Mouse (Mus musculus) gastrocnemius, postnatal 36 days (tissue): ENCODE measurements around the gene Fan1. TPM values are rescaled to one million over a fixed set of nuclear protein-coding genes. Genes with fewer than 3 reads are reported as not detected.
A peak's percentile ranks its signal among the peaks of the same experiment; 100 is the strongest.

Source experiments
- DNase-seq, 2 experiments: peaks; one replicate each; pipeline ENCODE4 v3.0.0; 2022
- intact Hi-C: fragments of 180-260 bp; cut with DNase I; formaldehyde crosslinking; loops from one replicate; pipeline ENCODE4 v1.15.1; 2025
- long read RNA-seq, 2 experiments: library from polyadenylated mRNA; stranded (forward); transcript quantifications; one replicate each; pipeline ENCODE4 v2.0.0; 2021
- total RNA-seq, 2 experiments: library from RNA; stranded (reverse); gene quantifications; 2 replicates each; pipeline ENCODE4 v1.2.3; 2021

Fan1 gene
- 1 to 10 TPM; 5.2 to 6.7 TPM for total RNA-seq
- long read RNA-seq, experiment 1, partial matches to known transcripts = 0 of 1 reads
- long read RNA-seq, experiment 1, other reads (novel, unspliced or antisense) = 1 of 1 reads
- long read RNA-seq, experiment 2 = 0 reads

DNA sequence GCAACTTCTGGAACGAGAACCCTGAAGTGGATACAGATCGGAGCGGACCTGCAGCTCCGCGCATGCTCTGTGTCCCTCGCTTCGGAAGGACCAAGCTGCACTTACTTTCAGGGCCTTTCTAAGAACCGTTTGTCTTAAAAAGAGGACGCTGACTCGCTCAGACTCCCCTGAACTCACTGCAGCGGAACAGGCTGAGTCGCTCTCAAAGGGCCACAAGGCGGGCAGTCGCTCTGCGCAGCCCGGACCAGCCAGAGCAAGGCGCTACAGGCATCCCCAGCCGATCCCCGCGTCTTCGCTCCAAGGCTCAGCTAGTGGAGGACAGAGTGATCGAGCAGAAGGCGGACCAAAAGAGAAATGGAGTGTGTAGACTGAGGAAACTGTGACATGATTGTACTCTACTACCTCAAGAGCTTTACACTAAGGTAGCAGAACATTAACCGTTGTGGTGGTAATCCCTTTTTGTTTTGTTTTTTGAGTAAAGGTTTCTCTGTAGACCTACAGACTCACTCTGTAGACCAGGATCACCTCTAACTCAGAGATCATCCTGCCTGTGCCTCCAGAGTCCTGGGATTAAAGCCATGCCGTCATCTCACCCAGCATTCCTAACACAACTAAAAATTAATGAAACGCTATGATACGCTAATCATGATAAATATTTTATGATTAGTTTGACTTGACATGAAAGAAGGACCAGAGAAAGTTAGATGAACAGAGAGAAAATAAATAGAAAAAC is at the start of gene Fan1:
Gene Fan1, minus strand, starts transcription at position 266 of the 733 bp plus-strand sequence.
- peak; percentile 80 to 89 for DNase-seq
- intact Hi-C loops = loop anchor here (5.0 kb wide), 1 partner anchor 47 kb away; no protein-coding TSS in a partner anchor

DNA sequence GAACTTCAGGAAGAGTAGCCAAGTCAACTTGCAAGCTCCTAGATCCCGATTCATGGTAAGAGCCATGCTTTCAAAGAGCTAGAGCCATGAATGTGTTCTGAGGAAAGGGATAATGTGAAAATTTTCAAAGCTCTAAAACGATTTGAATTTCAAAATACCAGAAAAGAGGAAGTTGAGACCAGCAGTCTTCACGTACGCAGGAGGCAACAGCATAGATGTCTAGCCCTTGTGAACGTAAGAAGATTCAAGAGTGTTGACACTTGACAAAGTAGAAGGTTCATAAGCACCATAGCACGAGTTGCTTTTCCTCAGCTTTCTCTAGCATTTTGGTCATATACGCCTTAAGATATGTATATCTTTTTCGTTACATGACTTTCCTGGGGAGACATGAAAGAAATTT is 30.1 kb upstream of the Fan1 start:
- DNase-seq = no peak
- intact Hi-C loops = no loop called here

DNA sequence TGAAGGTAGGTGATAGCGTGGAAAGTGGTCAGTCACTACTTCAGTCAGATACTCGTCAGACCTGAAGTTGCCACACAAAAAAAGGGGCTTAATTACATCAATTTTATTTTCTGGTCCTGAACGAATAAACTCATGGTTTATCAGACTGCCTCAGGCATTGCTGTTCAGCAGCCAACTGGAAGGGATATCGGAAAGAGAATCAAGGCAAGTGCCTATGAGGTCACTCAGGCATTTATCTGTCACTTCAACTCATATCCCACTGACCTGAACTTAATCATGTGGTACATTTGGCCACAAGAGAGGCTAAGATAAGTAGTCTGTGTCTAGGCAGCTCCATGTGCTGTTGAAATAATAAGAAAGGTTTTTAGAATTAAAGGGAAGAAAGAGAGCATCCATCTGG is 28.6 kb upstream of the Fan1 start:
- intact Hi-C loops = no loop called here
- no peak for DNase-seq

DNA sequence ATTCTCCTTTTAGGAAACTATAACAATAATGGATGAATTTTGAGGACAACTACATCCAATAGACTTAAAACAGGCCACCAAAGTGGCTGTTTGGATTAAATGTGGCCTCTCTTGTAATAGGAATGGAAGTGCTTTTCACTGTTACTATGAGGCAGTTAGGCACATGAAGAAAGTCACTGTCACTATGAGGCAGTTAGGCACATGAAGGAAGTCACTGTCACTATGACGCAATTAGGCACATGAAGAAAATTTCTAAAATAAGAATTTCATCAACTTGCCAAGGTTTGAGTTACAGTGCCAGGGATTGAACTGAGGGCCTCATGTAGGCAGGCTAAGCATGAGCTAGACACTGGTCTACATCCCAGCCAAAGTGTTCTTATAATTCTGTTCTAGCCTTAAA is 26.8 kb upstream of the Fan1 start:
- DNase-seq = no peak
- intact Hi-C loops = no loop called here

DNA sequence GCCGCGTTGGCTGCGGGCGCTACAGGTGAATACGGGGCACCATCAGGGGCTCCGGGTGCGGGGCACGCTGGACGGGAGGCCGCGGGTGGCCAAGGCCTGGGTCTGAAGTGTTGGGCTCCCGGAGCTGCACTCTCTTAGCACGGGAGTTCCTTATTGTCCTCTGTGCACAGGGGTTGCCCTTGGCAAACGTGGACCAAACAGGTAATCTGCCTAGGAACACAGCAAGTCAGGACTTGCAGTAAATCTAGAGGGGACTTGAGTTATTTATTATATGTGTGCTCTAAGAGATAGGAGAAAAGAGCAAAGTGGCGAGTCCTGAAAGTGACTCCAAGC is 18.9 kb upstream of the Fan1 start:
- intact Hi-C loops = loop anchor here (5.0 kb wide), 1 partner anchor 455 kb away; the partner anchor contains the start of gene Klf13
- DNase-seq = no peak

DNA sequence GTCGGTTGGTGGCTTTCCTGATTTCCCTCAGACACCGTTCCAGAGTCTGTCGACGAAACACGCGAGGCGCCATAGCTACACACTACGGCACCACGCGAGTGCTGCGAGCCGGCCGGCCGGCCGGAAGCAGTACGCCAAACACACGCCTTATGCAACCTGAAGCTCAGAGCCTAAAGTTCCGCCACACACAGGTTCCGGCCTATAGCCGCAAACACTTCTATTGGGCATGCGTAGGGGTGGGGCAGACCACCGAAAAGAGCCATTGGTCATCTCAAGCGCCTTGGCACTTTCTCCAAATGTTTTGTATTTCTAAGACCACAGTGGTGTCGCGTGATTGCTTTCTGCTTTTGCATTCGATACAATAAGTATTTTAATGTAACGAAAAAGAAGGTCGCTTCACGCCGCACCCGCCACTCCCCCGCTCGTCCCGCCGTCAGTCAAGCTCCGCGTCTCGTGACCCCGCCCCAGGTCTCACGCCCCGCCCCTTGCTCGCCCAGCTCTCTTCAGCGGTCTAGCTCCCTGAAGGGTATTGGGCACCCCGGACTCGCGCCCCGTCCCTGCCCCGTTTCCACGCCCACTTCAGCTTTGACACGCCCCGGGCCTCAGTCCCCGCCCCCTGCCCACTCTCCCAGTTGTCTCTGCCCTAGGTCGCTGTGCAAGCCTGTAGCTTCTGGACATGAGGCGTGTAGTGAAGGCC is 18.4 kb upstream of the Fan1 start, which contains the start of the genes Mphosph10 and Mcee:
Gene Mphosph10, minus strand, starts transcription at position 147 of the 697 bp plus-strand sequence.
Gene Mcee, plus strand, starts transcription at position 486 of the 697 bp plus-strand sequence.
- DNase-seq = peak; percentile 97
- intact Hi-C loops = loop anchor here (5.0 kb wide), 1 partner anchor 455 kb away; the partner anchor contains the start of gene Klf13

DNA sequence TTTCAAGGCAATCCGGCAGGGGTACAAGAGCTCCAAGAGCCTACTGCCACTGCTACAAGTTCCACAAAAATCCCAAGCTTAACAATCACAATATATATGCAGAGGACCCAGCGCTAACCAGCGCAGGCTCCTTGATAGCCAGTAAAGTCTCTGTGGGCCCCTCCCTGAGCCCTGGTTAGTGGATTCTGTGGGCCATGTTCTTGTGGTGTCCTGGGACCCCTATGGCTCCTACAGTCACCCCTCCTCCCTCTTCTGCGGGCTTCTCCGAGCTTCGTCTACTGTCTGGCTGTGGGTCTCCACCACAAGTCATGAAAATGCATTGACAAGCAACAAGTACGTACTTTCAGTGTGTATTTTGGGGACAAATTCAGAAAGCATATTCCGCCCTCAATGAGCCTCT is 17.6 kb upstream of the Fan1 start:
- no peak for DNase-seq
- intact Hi-C loops = loop anchor here (5.0 kb wide), 1 partner anchor 454 kb away; the partner anchor contains the start of gene Klf13

DNA sequence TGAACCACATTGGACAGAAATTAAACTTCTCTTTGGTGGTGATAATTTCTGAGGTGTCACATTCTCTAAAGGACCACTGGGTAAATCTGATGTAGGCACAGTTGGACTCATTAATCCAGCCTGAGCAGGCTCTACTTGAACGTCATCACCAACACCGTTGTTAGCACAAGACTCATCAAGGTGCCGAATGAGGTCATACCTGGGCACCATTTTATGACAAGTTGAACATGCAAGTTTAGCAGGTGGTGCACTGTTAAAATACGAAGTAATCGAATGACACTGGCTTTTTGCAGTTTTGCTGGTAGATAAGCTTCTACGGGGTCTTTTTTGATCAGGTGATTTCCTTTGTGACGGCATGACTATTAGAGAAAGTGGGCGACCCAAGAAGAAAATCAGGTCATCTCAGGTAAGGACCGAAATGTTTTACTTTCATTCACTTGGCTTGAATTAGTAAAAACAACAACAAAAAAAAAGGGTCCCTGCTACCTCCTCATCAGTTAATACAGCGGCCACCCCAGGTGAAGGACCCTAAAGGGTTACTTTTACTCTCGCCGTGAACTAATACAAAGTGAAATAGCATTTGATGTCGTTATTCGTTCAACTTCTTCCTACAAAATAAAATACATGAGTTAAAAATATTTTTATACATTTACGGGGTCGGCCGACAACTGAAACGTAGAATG is 607 bp downstream of the Fan1 start:
- intact Hi-C loops = loop anchor here (5.0 kb wide), 1 partner anchor 46 kb away; no protein-coding TSS in a partner anchor
- no peak for DNase-seq

DNA sequence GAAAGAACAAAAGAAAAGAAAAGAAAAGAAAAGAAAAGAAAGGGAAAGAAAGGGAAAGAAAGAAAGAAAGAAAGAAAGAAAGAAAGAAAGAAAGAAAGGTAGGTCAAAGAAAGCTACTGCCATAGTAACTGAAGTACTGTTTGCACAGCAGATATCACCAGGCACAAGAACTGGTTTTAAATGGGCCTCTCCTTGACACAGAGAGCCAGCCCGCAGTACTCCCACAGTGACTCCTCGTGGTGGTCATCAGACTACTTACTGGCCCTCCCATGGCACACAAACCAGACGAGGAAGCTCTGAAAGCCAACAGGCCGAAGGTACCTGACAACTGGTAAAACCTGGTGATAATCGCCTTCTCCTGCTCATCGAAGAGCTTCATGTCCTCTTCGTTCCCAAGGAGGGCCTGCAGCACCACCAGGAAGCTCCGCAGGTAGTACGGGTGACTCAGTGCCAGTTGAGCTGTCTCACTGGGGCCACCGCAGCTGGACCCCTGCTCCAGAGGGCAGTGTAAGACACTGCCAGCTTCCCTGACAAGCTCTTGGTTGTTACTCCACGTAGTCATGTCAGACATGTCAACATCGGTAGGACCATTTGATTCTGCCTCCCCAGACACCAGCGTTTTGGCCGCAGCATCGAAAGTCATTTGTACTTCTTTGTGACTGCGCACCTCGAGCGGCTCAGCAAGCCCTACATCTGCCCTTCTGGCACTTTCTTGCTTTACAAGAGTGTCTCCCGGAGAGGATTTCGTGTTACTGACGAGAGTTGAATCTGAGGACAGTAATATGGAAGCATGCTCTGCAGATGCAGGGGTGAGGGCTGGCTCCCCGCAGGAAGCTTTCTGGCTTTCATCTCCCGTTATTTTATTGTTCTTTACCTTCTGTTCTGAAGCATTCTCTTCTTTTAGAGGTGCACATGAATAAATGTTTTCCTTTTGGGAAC is 1.7 kb downstream of the Fan1 start:
- no peak for DNase-seq
- intact Hi-C loops = loop anchor here (5.0 kb wide), 1 partner anchor 45 kb away; no protein-coding TSS in a partner anchor

DNA sequence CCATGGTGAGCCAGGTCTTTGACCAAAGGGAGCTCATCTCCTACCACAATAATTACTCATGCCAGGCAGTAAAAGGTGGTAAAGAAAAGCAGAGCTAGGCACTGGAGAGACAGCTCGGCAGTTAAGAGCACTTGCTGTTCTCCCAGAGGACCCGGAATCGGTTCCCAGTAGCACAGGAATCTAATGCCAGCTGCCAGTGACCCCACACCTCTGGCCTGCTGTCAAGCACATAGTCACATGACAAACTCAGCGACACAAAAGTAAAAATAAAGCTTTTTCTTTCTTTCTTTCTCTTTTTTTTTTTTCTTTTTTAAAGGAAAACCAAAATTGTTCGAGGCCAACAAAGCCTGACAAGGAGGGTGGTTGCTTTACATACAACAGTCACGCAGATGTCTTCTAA is 4.1 kb downstream of the Fan1 start:
- intact Hi-C loops = loop anchor here (5.0 kb wide), 1 partner anchor 43 kb away; no protein-coding TSS in a partner anchor
- no peak for DNase-seq

DNA sequence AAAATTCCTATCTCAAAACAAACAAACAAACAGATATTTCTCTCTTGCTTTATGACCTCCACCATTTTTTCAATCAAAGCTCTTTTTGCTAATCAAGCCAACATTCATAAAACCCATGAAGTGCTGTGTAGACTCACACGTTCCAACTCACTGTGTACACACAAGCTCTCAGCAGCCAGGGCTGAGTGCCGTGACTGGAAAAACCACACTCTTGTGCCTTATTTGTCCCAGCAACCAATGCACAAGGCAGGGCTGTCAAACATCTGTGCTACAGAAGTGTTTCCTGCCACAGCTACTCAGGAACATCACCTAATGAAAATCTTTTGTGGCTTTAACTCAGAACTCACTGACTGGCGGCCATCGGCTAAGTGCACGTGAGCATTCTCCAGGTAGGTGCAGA is 8.0 kb downstream of the Fan1 start:
- DNase-seq = no peak
- intact Hi-C loops = no loop called here

DNA sequence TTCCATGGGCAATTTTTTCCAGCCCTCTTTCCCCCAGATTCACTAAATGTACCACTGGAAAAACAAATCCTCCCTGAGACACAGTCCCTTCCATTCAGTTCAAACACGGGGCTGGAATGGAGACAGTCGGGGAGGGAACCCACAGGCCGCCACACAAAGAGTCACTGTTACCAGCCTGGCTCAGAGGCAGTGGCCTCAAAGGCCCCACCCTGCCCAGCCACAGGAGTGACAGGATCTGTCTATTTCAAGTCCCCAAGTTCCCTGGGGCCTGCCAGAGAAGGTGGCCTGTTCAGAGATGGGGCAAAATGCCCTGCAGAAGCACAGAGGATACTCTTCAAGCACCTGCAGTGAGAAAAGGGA is 13.3 kb downstream of the Fan1 start:
- DNase-seq = no peak
- intact Hi-C loops = no loop called here

DNA sequence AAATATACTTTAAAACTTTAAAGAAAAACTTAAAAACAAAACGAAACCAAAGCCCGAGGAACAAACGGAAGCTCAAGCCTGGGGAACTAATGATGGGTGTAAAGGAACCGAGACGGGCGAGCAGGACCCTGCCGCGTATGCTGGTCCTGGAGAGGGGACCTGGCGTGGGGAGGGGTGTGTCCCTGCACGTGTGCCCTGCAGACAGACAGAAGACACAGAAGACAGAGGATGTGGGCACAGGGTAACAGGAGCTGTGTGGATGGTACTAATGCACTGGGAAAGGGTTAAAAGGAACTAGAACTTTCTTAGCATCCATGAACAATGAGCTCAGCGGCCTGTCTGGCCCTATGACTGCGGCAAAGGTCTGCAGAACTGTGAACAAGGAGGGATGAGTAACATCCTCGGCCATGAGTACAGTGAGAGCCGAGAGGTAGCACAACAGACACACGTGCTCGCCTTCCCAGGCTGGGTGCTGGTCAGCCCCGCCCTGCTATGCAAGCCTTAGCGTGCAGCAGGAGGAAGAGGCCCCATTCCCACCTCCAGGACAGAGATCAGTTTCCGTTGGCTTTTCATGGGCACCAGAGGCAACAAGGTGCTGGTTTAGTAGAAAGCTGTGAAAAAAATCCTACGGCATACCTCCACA is 13.8 kb downstream of the Fan1 start:
- no peak for DNase-seq
- intact Hi-C loops = no loop called here

DNA sequence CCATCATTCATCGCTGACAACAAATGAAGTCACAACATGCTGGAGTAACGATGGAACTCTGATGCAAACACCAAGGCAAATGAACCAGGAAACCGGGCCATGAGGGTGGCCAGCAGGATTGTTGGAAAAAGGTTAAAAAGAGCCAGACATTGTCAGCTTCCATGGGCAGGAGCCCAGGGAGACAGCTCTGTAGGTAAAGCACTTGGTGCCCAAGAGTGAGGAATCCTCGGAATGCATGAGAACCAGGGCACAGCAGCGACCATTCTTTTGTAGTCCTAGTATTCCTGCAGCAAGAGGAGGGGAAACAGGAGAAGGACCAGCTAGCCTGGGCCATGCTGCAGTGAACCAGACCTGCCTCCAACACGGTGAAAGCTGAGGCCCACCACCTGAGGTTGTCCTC is 15.2 kb downstream of the Fan1 start:
- DNase-seq = no peak
- intact Hi-C loops = no loop called here

DNA sequence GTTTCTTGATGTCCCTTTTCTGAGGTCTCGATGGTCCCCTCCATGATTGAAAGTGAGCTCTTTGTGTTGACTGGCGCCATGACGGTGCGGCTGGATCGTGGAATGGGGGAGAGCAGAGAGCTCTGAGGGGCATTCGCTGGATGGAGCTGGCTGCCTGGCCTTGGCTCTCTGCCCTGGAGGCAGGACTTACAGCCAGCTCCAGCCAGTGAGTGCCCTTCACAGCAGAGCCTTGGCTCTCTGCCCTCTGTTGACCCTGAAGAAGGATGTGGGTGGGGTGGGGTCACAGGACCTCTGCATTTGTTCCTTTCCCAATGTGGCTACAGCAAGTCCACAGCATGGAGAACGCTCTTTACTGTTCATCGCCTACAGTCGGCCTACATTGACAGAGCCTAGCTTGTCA is 16.5 kb downstream of the Fan1 start:
- no peak for DNase-seq
- intact Hi-C loops = no loop called here

DNA sequence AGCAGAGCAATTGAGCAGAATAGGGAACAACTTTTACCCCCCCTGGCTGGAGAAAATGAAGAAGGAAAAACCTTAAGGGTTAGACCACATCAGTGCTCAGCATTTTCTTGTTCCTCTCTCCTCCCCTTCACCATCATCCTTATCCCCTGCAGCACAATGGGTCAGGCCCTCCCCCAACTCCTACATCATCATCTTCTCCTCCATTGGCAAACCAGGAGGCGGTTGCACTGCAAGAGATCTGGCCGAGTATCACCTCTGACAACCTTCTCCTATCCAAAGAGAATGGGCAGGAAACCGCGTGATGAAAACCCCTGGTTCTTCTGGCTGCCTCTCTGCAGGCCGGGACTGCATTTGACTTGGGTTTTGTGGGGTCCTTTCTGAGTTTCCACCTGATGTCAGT is 17.2 kb downstream of the Fan1 start:
- DNase-seq = no peak
- intact Hi-C loops = no loop called here

DNA sequence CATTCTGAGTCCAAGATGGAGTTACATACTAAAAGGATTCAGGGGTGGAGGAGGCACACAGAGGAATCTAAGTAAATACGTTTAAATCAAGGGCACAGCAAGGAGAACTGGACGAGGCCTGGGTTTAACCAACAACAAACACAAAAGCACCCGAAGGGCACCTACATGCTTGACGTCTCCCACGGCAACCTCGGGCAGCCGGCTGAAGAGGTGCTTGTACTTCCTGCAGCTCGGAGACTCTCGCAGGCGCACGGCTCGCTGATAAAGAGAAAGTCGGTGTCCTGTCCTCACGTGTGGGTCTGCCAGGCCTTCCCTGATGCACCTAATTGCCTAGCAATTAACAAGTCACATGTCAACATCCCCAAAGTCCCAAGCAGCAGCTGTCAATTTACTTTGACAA is 19.7 kb downstream of the Fan1 start:
- intact Hi-C loops = no loop called here

DNA sequence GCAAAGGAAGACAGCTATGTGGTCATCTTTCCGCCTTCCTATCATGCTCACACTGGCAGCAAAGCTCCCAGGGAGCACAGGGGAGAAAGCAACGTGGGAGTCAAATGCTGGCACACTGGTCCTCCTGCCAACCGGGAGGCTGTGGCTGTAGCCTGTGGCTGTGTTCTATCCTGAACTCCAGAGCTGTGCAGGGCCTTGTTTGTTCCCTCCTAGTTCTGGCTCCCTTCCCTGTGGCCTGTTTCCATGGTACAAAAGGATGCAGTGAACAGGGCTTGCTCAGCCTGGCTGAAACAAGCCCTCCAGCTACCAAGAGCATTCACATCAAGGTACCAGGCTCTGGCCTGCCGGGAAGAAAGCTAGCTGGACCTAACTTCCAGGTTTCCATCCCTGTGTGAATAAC is 22.8 kb downstream of the Fan1 start:
- peak in 1 of 2 experiments; percentile 25 for DNase-seq
- intact Hi-C loops = no loop called here

More for the DNA sequence above, 19.7 kb downstream of the Fan1 start:
- no peak for DNase-seq

DNA sequence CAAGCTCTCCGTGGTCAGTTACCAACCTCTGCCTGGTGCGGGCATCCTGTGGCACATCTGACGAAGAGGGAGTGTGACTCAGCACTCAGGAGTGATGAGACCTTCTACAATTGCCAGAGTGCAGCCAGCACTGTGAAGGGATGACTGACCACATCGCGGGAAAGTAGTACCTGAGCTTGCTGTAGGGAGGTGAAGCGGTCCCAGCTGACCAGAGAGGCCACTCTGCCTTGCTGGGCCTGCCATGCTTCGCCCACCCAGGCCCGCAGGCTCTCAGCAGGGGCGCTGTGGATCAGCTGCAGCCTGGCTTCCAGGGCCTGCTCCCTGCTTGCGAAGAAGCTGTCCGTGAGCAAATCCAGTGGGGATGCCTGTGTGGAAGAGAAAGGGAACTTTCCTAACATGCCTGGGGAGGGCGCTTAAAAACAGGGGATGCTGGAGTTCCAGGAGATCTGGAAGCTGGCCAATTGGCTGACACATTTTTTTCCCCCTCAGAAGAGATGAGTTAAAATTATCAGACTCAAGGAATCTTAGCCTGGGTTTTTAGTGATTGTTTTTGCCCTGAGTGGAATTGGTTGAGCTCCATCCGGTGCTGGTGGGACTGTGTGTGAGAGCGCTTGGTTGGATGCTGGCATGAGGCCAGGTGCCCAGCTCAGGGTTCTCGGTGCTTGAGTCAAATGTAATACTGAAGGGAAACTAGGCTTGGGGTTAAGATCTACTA is 24.6 kb downstream of the Fan1 start:
- DNase-seq = no peak
- intact Hi-C loops = no loop called here
